Mouse (Mus musculus) thymus, adult 2 months (tissue): ENCODE results near the gene Slc38a2. TPM values are rescaled to one million over a fixed set of nuclear protein-coding genes. Genes with fewer than 3 reads are reported as not detected.

Source experiments
- DNase-seq: peaks from one replicate; pipeline ENCODE4 v3.0.0; 2021
- H3K27ac ChIP-seq: fragments of 200-500 bp; 2 replicates; pipeline ENCODE4 v1.5.1; 2012; ENCODE audit warnings: low read length, control low read depth; ENCODE audit not compliant: control insufficient read depth, insufficient read depth
- H3K27me3 ChIP-seq: fragments of 200-500 bp; 2 replicates; pipeline ENCODE4 v1.6.1; 2012; ENCODE audit warnings: mild to moderate bottlenecking, low read length, moderate library complexity, mixed read lengths; ENCODE audit not compliant: control insufficient read depth, insufficient read depth
- H3K36me3 ChIP-seq: fragments of 200-500 bp; 2 replicates; pipeline ENCODE4 v1.6.1; 2012; ENCODE audit warnings: mild to moderate bottlenecking, low read length, moderate library complexity; ENCODE audit not compliant: control insufficient read depth, insufficient read depth
- H3K4me1 ChIP-seq: fragments of 200-500 bp; replicated peaks from 2 replicates; pipeline ENCODE4 v1.6.1; 2012; ENCODE audit warnings: low read length; ENCODE audit not compliant: control insufficient read depth, insufficient read depth
- H3K4me3 ChIP-seq: fragments of 200-500 bp; 2 replicates; pipeline ENCODE4 v1.5.1; 2012; ENCODE audit warnings: mild to moderate bottlenecking, low read length, control low read depth, moderate library complexity; ENCODE audit not compliant: control insufficient read depth, insufficient read depth
- CTCF ChIP-seq: fragments of 200-500 bp; IDR thresholded peaks from 2 replicates; pipeline ENCODE4 v1.5.1; 2012; ENCODE audit warnings: mild to moderate bottlenecking, control low read depth, low read length, moderate library complexity, borderline replicate concordance; ENCODE audit not compliant: control insufficient read depth, poor library complexity, insufficient read depth; ENCODE audit errors: extremely low read depth
- POLR2A ChIP-seq: fragments of 200-500 bp; IDR thresholded peaks from 2 replicates; pipeline ENCODE4 v1.6.1; 2012; ENCODE audit warnings: mild to moderate bottlenecking, low read length, control low read depth, moderate library complexity; ENCODE audit not compliant: control insufficient read depth, poor library complexity, insufficient read depth; ENCODE audit errors: extremely low read depth
- WGBS: fragments of 180-500 bp; shearing (Covaris S2); methylation state at CpG from one replicate; pipeline ENCODE4 v1.1.7; 2018; 5-methylcytosine and 5-hydroxymethylcytosine counted together
- polyA plus RNA-seq: library from polyadenylated mRNA; depleted of rRNA; stranded (reverse); fragments of >200 nt; gene quantifications from 2 replicates; pipeline ENCODE4 v1.2.3, GENCODE M21; 2012

Gene Slc38a2
- polyA plus RNA-seq, 1 experiment = 105 TPM

GRCm38 (mm10) chr15:96722228-96722627, 22.7 kb upstream of the Slc38a2 start:
- H3K36me3 ChIP-seq = no peaks in the 10 kb centered on the region
- H3K27ac ChIP-seq = no peak overlapping the region
- H3K27me3 ChIP-seq = no peaks in the 10 kb centered on the region
- DNase-seq = no peak
- H3K4me3 ChIP-seq = no peak overlapping the region
- peaks cover 11% of the 10 kb centered on the region for H3K4me1 ChIP-seq
- WGBS = 88% methylated on average over 7 of the region's 7 CpGs
- TF ChIP-seq CTCF (no peak), POLR2A (no peak)

GRCm38 (mm10) chr15:96720146-96720545, 20.6 kb upstream of the Slc38a2 start:
- no peak for DNase-seq
- Histone ChIP-seq H3K27ac (no peak overlapping the region), H3K4me1 (peaks cover 17% of the 10 kb centered on the region), H3K4me3 (no peak overlapping the region), H3K27me3 (no peaks in the 10 kb centered on the region), H3K36me3 (no peaks in the 10 kb centered on the region)
- WGBS = 7% methylated on average over 6 of the region's 6 CpGs
- TF ChIP-seq CTCF (no peak), POLR2A (no peak)

GRCm38 (mm10) chr15:96718466-96718865, 18.9 kb upstream of the Slc38a2 start:
- WGBS = 92% methylated on average over 7 of the region's 7 CpGs
- no peak for DNase-seq
- Histone ChIP-seq H3K36me3 (no peaks in the 10 kb centered on the region), H3K27ac (no peak overlapping the region), H3K4me1 (peaks cover 22% of the 10 kb centered on the region), H3K4me3 (no peak overlapping the region), H3K27me3 (no peaks in the 10 kb centered on the region)
- TF ChIP-seq POLR2A (no peak), CTCF (no peak)

- Histone ChIP-seq H3K4me1 (peaks cover 22% of the 10 kb centered on the region), H3K27me3 (no peaks in the 10 kb centered on the region), H3K36me3 (no peaks in the 10 kb centered on the region), H3K27ac (no peak overlapping the region), H3K4me3 (no peak overlapping the region)
- no peak for TF ChIP-seq POLR2A
- TF ChIP-seq CTCF = no peak
- DNase-seq = no peak
- 91% methylated on average over 3 of the region's 3 CpGs for WGBS
These were observed 17.7 kb upstream of the Slc38a2 start for GRCm38 (mm10) chr15:96717181-96717580.

- H3K4me3 ChIP-seq = no peak overlapping the region
- DNase-seq = no peak
- peaks cover 22% of the 10 kb centered on the region for H3K4me1 ChIP-seq
- 87% methylated on average over 4 of the region's 4 CpGs for WGBS
- no peaks in the 10 kb centered on the region for H3K27me3 ChIP-seq
- TF ChIP-seq CTCF (no peak), POLR2A (no peak)
- no peak overlapping the region for H3K27ac ChIP-seq
- no peaks in the 10 kb centered on the region for H3K36me3 ChIP-seq
These were observed 16.8 kb upstream of the Slc38a2 start for GRCm38 (mm10) chr15:96716371-96716770.

- no peak for TF ChIP-seq CTCF
- TF ChIP-seq POLR2A = no peak
These were observed 16.2 kb upstream of the Slc38a2 start for GRCm38 (mm10) chr15:96715692-96716080.

GRCm38 (mm10) chr15:96715079-96715691, 15.7 kb upstream of the Slc38a2 start:
- Histone ChIP-seq H3K4me3 (no peak overlapping the region), H3K36me3 (no peaks in the 10 kb centered on the region), H3K27me3 (no peaks in the 10 kb centered on the region), H3K4me1 (peaks cover 23% of the 10 kb centered on the region), H3K27ac (no peak overlapping the region)
- TF ChIP-seq CTCF (no peak), POLR2A (no peak)
- WGBS = 12% methylated on average over 9 of the region's 9 CpGs
- no peak for DNase-seq

More at GRCm38 (mm10) chr15:96715692-96716080, 16.2 kb upstream of the Slc38a2 start:
- H3K4me1 ChIP-seq = peaks cover 24% of the 10 kb centered on the region
- 88% methylated on average over 7 of the region's 7 CpGs for WGBS
- H3K27me3 ChIP-seq = no peaks in the 10 kb centered on the region
- no peaks in the 10 kb centered on the region for H3K36me3 ChIP-seq
- H3K4me3 ChIP-seq = no peak overlapping the region
- no peak for DNase-seq
- H3K27ac ChIP-seq = no peak overlapping the region
